Mouse (Mus musculus) kidney, postnatal 10 days (tissue): ENCODE results near the gene Stk10.
"Not testable (repeated sequence)": the region's sequence is repeated elsewhere in the genome, so short reads cannot be mapped to it uniquely, and the experiment has no call there.

Experiments used
- DNase-seq: peaks from one replicate; pipeline ENCODE4 v3.0.0; 2021; ENCODE audit warnings: mixed read lengths

Gene Stk10

DNA sequence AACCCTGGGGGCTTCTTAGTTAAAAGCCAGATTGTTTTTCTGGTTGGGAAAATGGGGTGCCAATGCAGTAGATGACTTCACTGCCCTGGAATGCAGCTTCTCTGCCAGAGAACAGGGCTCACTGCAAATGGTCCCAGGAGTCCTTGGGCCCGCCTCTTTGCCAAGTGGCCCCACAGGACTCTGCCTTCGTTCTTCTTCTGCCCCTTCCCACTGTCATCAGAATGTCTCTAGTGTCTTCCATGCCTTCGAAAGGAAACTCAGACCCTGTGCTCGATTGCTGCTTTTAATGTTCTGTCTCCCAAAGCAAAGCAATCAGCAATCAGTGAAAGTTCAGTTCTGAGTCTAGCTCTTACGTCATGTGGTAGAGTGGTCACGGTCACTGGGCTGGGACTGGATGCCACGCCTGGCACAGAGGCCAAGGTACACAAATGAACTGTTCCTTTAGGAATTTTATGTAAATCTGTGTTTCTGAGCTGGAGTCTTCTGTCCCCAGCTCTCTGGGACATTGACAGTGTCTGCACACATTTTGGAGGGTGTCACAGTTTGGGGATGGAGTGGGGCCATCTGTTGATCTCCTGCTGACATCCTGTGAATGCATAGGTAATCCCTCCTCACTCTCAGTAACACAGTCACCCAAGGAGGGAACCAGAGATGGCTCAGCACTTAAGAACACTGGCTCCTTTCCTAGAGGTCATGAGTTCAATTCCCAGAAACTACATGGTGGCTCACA is 72.2 kb downstream of the Stk10 start:
- DNase-seq, result peak; percentile 66

- DNase-seq, result no peak
These were observed 72.8 kb downstream of the Stk10 start for GRCm38 (mm10) chr11:32605907-32606306.

DNA sequence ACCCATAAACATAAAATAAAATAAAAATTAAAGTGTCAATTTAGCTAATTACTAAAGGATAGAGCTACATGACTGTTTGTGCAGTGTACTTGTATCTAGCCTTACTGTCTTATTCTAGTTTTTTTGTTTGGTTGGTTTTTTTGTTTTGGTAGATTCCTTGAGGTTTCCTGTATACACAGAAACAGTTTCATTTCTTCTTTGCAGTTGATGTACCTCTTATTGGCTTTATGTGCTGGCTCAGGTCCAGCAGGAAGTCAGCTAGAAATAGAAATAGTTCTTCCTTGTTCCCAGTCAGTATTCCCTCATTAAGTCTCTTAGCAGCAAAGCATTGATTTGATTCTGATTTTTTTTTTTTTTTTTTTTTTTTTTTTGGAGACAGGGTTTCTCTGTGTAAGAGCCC is 74.2 kb downstream of the Stk10 start:
- peak; percentile 57 for DNase-seq

GRCm38 (mm10) chr11:32610616-32611015 is 77.5 kb downstream of the Stk10 start:
- no peak for DNase-seq

DNA sequence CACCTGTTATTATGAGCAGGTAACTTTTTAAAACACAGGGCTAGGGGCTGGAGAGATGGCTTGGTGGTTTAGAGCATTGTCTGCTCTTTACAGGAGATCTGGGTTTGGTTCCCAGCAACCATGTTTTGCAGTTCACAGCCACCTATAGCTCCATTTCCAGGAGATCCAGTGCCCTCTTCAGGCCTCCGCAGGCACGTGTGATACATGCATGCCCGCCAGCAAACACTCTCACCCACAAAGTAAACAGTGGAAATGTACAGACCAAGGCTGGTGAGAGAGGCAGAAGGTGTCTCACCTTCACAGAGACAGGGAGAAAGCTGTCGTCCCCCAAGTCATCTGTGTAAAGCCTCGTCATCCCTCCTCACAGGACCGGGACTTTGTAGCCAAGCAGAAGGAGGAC is 79.2 kb downstream of the Stk10 start:
- no peak for DNase-seq

DNA sequence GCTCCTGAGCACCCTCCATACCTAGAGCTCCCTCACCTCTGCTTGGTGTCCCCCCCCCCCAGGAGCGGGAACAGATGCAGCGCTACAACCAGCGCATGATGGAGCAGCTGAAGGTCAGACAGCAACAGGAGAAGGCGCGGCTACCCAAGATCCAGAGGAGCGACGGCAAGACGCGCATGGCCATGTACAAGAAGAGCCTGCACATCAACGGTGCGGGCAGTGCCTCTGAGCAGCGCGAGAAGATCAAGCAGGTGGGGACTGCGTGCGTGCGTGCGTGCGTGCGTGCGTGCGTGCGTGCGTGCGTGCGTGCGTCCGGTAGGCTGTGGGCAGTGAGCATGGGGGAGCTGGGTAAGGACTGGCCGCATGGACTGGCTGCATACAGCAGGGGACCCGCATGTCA is 81.4 kb downstream of the Stk10 start:
- no peak for DNase-seq

DNA sequence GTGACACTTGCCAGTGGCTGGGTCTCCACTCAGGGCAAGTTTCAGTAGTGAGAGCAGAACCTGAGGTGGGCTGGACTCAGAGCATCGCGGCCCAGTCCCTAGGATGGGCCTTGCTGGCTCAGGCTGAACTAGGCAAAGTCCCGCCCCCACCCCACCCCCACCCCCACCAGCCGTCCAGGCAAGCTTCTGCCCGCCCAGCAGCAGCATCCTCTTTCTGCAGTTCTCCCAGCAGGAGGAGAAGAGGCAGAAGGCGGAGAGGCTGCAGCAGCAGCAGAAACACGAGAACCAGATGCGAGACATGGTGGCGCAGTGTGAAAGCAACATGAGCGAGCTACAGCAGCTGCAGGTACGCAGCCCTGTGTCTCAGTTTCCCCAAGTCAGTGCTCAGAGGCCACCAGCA is 82.5 kb downstream of the Stk10 start:
- no peak for DNase-seq

- no peak for DNase-seq
These were observed 83.0 kb downstream of the Stk10 start for GRCm38 (mm10) chr11:32616091-32616490.

DNA sequence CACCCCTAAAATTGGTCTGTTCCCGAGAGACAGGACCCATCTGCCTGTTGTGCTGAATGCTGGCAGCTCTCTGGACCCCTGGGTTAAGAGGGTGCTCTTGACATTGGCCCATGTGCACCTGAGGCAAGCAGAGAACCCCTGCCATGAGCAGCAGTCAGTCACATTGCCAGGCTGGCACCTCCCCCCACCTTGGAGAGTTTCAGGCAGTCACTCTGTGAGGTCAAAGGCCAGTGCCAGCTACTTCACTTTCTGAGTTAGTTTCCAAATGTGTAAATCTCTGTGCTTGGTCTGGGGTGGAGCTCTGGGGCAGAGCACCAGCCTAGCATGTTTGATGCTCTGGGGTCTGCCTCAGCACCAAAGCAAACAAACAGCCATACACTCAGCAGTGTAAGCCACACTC is 84.9 kb downstream of the Stk10 start:
- no peak for DNase-seq

DNA sequence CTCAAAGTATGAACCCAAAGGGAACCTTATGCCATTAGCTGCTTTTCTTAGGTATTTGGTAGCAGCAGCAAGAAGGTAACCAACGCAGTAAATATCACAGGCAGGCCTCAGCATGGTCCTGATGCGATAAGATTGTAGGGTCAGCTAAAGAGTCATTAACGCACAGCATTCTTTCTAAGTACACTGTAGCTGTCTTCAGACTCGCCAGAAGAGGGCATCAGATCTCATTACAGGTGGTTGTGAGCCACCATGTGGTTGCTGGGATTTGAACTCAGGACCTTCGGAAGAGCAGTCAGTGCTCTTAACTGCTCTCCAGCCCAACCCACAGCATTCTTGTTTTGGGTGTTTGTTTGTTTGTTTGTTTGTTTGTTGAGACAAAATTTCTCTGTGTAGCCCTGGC is 85.5 kb downstream of the Stk10 start:
- not testable (repeated sequence) for DNase-seq

- DNase-seq, result peak; percentile 75
These were observed 86.2 kb downstream of the Stk10 start for GRCm38 (mm10) chr11:32619257-32619816.

DNA sequence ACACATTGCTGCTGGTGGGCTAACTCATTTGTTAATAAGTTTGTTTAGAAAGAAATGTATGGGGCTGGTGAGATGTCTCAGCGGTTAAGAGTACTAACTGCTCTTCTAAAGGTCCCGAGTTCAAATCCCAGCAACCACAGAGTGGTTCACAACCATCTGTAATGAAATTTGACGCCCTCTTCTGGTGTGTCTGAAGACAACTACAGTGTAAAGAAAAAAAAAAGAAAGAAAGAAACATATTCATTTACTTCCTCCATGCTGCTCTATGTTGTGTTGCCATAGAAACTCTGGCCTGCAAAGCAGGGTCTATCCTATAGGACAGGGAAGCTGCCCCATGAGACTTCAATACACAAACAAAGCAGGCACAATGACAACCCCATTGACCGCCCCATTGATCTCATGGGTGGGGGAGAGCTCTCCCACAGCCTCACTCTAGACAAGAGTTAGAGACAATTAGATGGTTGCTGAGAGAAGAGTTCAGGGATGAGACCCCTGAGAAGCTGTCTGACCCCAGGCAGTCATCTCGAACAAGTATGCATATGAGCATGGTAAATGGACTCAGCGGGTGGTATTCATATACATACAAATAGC is 86.9 kb downstream of the Stk10 start:
- DNase-seq, result no peak

- no peak for DNase-seq
These were observed 88.8 kb downstream of the Stk10 start for GRCm38 (mm10) chr11:32621831-32622478.

DNA sequence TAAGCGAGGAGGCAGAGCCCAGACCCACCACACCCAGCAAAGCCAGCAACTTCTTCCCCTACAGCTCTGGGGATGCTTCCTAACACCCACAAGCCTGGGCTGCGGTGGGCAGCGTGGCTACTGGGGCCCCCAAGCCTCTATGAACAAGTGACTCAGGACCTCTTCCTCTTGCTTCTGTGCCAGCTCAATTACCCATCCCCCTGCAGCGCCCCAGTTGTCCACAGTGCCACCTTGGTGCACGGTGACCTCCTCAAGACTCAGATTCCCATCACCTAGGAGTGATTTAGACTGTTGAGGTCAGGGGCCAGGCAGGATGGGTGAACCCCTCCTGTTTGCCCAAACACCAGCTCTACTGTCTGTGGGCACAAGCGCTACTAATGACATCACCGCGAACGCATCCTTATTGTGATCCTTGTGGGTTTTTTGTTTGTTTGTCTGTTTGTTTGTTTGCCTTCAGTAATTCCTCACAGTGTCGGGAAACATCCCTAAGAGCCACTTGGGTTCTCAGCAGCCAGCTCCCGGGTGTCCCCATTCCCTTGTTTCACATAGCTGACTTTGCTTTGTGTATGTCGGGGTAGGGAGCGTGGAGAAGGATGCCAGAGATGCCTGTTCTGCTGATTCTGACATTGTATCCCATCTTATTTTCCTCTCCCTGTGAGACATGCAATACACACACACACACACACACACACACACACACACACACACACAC is 89.5 kb downstream of the Stk10 start:
- no peak for DNase-seq

DNA sequence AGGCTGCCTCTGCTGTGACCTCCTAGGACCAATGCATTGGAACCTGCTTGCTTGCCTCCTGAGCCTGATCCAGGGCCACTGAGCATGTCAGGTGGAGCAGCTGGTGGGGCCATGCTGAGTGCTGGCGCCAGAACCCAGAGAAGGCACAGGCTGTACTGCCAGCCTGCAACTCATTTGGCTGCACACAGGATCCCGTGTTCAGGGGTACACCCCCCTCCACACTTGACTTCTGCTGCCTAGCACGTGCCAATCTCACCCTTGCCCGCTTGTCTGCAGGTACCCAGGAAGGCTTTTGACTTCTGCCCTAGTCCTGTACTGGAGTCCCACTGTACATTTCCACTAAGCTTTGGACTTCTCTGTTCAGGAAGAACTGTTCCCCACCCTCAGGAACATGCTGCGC is 90.1 kb downstream of the Stk10 start:
- DNase-seq, result no peak

DNA sequence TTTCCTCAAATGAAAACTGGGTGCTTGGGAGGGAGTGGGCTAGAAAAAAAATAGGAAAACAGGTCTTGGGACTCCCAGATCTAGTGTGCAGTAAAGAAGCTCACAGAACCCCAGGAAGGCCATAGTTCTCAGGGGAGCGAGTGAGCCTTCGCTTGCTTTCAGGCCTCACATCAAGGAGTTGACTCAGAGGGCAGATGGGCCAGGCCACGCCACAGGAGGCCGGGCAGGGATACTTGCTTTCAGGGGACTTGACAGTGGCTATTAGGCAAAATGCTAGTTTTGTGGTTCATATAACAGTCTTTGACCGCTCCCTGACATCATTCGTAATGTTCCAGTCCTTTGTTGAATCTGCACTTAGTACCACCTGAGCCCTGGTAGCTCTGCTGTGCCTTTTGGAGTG is 90.8 kb downstream of the Stk10 start:
- no peak for DNase-seq

DNA sequence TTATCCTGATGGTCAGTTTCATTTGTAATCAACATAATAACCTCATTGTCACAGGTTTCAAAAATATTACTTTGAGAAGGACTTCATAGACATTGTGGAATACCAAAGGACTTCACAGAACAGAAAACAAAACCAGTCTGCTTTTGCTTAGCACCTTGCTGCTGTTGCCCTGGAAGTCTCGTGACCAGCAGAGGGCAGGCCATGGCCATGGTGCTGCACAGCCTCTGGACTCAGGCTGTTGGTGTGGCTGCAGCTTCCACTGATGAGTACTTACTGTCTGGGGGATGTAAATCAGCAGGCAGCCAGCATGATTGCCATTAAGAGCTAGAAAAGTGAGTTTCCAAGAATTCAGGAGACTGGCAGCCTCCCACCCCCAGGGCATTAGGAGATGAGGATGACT is 92.6 kb downstream of the Stk10 start:
- peak; percentile 86 for DNase-seq

DNA sequence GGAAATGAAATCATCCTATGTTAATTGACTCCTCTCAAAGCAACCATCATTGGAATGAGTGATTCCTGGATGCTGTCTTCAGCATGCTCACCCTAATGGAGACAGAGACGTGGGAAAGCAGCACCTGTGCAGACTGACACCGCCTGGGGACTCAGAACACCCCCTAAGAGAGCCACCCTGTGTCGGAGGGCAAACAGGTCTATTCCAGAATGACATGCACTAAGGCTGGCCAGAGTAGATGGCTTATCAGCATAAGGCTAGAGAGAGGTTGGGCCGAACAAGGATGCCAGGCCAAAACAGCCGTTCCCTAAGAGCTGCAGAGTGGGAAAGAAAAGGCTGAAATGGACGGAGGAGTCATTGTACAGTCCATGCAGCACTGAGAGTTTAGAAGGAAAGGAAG is 93.0 kb downstream of the Stk10 start:
- no peak for DNase-seq

- no peak for DNase-seq
These were observed 94.8 kb downstream of the Stk10 start for GRCm38 (mm10) chr11:32627900-32628299.

GRCm38 (mm10) chr11:32629713-32630211 is 96.7 kb downstream of the Stk10 start:
- no peak for DNase-seq

DNA sequence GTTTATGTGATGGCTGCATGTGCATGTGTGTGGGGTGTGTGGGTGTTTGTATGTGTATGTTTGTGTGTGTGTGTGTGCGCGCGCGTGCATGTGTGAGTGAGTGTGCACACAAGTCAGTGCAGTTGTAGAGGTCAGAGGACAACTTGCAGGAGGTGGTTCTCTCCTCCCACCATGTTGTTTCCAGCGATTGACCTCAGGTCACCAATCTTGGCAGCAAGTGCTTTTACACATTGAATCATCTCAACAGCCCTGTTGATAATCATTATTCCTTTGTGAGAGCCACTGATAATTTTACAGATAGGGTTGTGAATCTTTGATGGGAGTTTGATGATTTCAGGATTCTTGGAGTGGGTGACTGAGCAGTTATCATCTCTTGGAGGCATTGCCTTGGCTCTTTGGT is 99.6 kb downstream of the Stk10 start:
- DNase-seq, result no peak

GRCm38 (mm10) chr11:32633542-32633941 is 100.4 kb downstream of the Stk10 start:
- DNase-seq, result no peak

DNA sequence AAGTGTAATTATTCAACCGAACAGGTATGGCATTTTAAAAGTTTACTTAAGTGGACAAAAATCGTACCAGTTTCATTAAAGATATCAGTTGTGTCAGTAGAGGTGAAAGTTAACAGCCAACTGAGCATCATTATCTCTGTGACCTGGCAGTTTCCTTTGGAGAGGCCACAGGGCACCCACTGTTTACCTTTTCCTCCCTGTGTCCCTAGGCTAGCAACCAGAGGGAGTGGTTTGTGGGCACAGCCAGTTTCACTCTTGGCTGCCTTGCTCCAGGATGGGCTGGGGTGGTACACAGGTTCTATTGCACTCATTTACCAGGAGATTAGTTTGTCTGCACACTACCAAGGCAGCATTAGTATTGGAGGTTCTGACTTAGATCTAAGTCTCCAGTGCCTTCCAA is 101.0 kb downstream of the Stk10 start:
- no peak for DNase-seq
